Mouse (Mus musculus) liver, embryonic 11.5 days (tissue): ENCODE results near the gene Rhox7b. TPM values are rescaled to one million over a fixed set of nuclear protein-coding genes. Genes with fewer than 3 reads are reported as not detected.
"Not testable (repeated sequence)": the region's sequence is repeated elsewhere in the genome, so short reads cannot be mapped to it uniquely, and the experiment has no call there.

ENCODE experiments used
- ATAC-seq: fragments of 200-750 bp; cut with Nextera tagmentation; replicated peaks from 2 replicates; pipeline ENCODE4 v1.8.0; 2017; ENCODE audit warnings: moderate number of reproducible peaks, mild to moderate bottlenecking, moderate TSS enrichment, moderate library complexity; ENCODE audit not compliant: low FRiP score
- DNase-seq: peaks from one replicate; pipeline ENCODE4 v3.0.0-alpha.2; 2017; ENCODE audit warnings: low spot score
- H3K27ac ChIP-seq: fragments of 300-500 bp; sonication (generic); 2 replicates; pipeline ENCODE4 v1.5.1; 2014; ENCODE audit warnings: mild to moderate bottlenecking, low read depth, low read length, control low read depth
- H3K27me3 ChIP-seq: fragments of 300-500 bp; sonication (generic); replicated peaks from 2 replicates; pipeline ENCODE4 v1.6.1; 2014; ENCODE audit warnings: low read length, mixed read lengths; ENCODE audit not compliant: control insufficient read depth, insufficient read depth
- H3K36me3 ChIP-seq: fragments of 300-500 bp; sonication (generic); 2 replicates; pipeline ENCODE4 v1.6.1; 2014; ENCODE audit warnings: mild to moderate bottlenecking, low read length, moderate library complexity, mixed read lengths; ENCODE audit not compliant: control insufficient read depth, insufficient read depth
- H3K4me1 ChIP-seq: fragments of 300-500 bp; sonication (generic); replicated peaks from 2 replicates; pipeline ENCODE4 v1.6.1; 2014; ENCODE audit warnings: low read length, mixed read lengths; ENCODE audit not compliant: control insufficient read depth, insufficient read depth
- H3K4me2 ChIP-seq: fragments of 300-500 bp; sonication (generic); 2 replicates; pipeline ENCODE4 v1.6.1; 2014; ENCODE audit warnings: mild to moderate bottlenecking, control low read depth, moderate library complexity
- H3K4me3 ChIP-seq: fragments of 300-500 bp; sonication (generic); 2 replicates; pipeline ENCODE4 v1.5.1; 2014; ENCODE audit warnings: low read depth, low read length, control low read depth
- H3K9ac ChIP-seq: fragments of 300-500 bp; sonication (generic); 2 replicates; pipeline ENCODE4 v1.6.1; 2014; ENCODE audit warnings: low read depth, low read length, control low read depth
- H3K9me3 ChIP-seq: fragments of 300-500 bp; sonication (generic); 2 replicates; pipeline ENCODE4 v1.6.1; 2016; ENCODE audit warnings: low read length, inconsistent platforms, mixed read lengths; ENCODE audit not compliant: control insufficient read depth
- WGBS: fragments of 180-500 bp; shearing (Covaris S2); extraction: QIAGEN DNeasy Blood & Tissue Kit; methylation state at CpG from one replicate; pipeline ENCODE4 v1.1.7; 2014; 5-methylcytosine and 5-hydroxymethylcytosine counted together
- polyA plus RNA-seq: library from polyadenylated mRNA; unstranded; fragments of >200 nt; fragmentation: Nextera tagmentation; extraction: Ambion mirVana; gene quantifications from 2 replicates; pipeline ENCODE4 v1.2.1, GENCODE M21; 2014

The Rhox7b gene
- polyA plus RNA-seq, result not detected in 2 replicates

DNA sequence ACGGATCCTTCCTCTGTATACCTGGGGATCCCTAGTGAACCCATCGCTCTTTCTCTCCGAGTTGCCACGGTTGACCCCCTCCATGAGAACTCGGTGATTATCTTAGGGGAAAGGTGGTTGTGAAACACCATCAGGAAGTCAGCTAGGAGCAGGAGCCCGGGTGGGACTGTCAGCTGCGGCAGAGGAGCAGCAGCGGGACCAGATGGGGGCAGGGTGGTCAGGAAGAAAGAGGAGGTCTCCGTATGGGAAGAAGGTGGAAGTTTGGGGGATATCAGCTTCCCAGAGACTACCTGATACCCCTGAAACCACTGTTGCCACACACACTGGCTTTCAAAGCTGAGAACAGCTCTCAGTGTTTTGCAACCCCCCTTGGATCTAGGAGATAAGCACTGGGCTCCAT is at the start of gene Rhox7b:
Gene Rhox7b (minus strand): TSS at position 101 of the 400 bp plus-strand sequence.
- not testable (repeated sequence) for DNase-seq, H3K9me3 ChIP-seq, H3K4me2 ChIP-seq, H3K27me3 ChIP-seq, H3K4me3 ChIP-seq, ATAC-seq, H3K27ac ChIP-seq, H3K4me1 ChIP-seq, H3K36me3 ChIP-seq, H3K9ac ChIP-seq
- 69% methylated on average over 9 of the region's 9 CpGs for WGBS

- 65% methylated on average over 4 of the region's 4 CpGs for WGBS
- no peaks in the 10 kb centered on the region for H3K4me1 ChIP-seq
- no peak overlapping the region for H3K9ac ChIP-seq
- no peaks in the 10 kb centered on the region for H3K36me3 ChIP-seq
- ATAC-seq, result no peak
- no peak overlapping the region for H3K4me2 ChIP-seq
- no peaks in the 10 kb centered on the region for H3K27me3 ChIP-seq
- no peaks in the 10 kb centered on the region for H3K9me3 ChIP-seq
- no peak overlapping the region for H3K27ac ChIP-seq
- DNase-seq, result no peak
- no peak overlapping the region for H3K4me3 ChIP-seq
These were observed 19.3 kb upstream of the Rhox7b start for GRCm38 (mm10) chrX:37916311-37916710.

- no peak overlapping the region for H3K4me2 ChIP-seq
- H3K27ac ChIP-seq, result no peak overlapping the region
- H3K9ac ChIP-seq, result no peak overlapping the region
- no peaks in the 10 kb centered on the region for H3K4me1 ChIP-seq
- H3K27me3 ChIP-seq, result no peaks in the 10 kb centered on the region
- 53% methylated on average over 7 of the region's 7 CpGs for WGBS
- H3K4me3 ChIP-seq, result no peak overlapping the region
- DNase-seq (no peak), ATAC-seq (no peak)
- no peaks in the 10 kb centered on the region for H3K9me3 ChIP-seq
- no peaks in the 10 kb centered on the region for H3K36me3 ChIP-seq
These were observed 11.5 kb upstream of the Rhox7b start for GRCm38 (mm10) chrX:37908581-37908980.

DNA sequence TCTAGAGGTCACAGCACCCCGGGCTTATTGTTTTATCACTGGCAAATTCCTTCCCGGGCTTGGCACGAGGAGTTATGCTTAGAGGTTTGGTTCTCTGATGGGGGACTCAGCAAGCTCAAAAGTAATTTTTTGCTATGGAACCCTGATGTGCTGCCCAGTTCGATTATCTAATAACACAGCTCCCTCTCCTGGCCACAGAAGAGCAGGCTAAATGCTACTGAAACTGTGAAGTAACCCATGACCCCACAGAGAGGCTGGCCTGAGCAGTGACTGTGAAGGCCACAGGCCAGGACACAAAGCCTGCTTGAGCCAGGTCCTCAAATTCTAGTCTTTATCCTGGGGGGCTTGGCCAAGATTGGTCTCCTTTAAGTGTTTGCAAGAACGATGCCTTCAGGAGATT is 6.7 kb upstream of the Rhox7b start:
- no peaks in the 10 kb centered on the region for H3K36me3 ChIP-seq
- H3K9ac ChIP-seq, result no peak overlapping the region
- DNase-seq (no peak), ATAC-seq (no peak)
- WGBS, result 71% methylated on average over 5 of the region's 5 CpGs
- no peaks in the 10 kb centered on the region for H3K9me3 ChIP-seq
- H3K27ac ChIP-seq, result no peak overlapping the region
- H3K4me2 ChIP-seq, result no peak overlapping the region
- H3K4me1 ChIP-seq, result no peaks in the 10 kb centered on the region
- no peak overlapping the region for H3K4me3 ChIP-seq
- no peaks in the 10 kb centered on the region for H3K27me3 ChIP-seq

- H3K27me3 ChIP-seq, ATAC-seq, H3K4me1 ChIP-seq, H3K9ac ChIP-seq, DNase-seq, H3K36me3 ChIP-seq, H3K27ac ChIP-seq, H3K4me2 ChIP-seq, H3K9me3 ChIP-seq, H3K4me3 ChIP-seq: not testable (repeated sequence)
- 86% methylated on average over 9 of the region's 18 CpGs for WGBS
These were observed 4.6 kb upstream of the Rhox7b start, which contains the start of gene Rhox9 for GRCm38 (mm10) chrX:37901670-37902069. Rhox9 (minus strand) TSS chrX:37901770.

DNA sequence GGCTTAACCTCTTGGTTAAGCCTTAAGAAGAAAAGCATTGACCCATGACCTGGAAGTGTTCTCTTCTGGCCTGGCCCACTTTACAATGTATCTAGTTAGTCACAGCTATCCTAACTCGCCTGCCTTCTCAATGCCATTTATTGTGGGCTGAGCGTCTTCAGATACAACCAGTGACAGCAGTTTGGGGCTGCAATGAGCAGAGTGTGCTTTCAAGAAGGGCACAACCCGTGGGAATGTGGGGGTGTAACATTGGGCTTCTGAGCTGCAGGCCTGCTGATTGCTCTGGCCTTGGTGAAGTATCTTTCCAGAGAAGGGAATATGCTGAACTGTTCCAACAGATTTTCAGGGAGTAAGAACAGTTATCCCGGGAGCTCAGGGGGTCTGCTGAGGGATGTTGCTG is 18.2 kb downstream of the Rhox7b start, which contains the start of gene Rhox8:
Gene Rhox8 (minus strand): TSS at position 101 of the 400 bp plus-strand sequence.
- no peaks in the 10 kb centered on the region for H3K36me3 ChIP-seq
- H3K4me2 ChIP-seq, result no peak within 1 kb of the TSS
- H3K27ac ChIP-seq, result no peak within 1 kb of the TSS
- no peak within 1 kb of the TSS for H3K4me3 ChIP-seq
- no peaks in the 10 kb centered on the region for H3K9me3 ChIP-seq
- no peaks in the 10 kb centered on the region for H3K4me1 ChIP-seq
- no peak for DNase-seq
- no peak within 1 kb of the TSS for H3K9ac ChIP-seq
- 73% methylated on average over 4 of the region's 4 CpGs for WGBS
- no peak for ATAC-seq
- H3K27me3 ChIP-seq, result no peaks in the 10 kb centered on the region

DNA sequence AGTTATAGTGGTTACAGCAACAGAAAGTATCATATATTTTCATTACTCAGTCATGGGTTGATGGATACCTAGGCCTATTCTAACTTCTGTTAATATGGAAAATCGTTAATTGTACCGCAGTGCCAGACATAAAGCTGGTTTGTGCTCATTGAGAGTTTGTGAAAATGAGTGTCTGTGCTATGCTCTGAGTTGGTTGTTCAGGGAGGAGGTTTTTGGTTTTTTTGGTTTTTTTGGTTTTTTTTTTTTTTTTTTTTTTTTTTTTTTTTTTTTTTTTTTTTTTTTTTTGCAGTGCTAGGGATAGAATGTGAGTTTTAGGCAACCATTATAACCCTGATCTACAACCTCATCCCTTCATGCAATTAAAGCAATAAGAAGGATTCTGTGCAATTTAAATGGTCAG is 25.4 kb downstream of the Rhox7b start:
- ATAC-seq, result no peak
- Histone ChIP-seq H3K27me3 (no peaks in the 10 kb centered on the region), H3K27ac (no peak overlapping the region), H3K4me3 (no peak overlapping the region), H3K36me3 (no peaks in the 10 kb centered on the region), H3K4me2 (no peak overlapping the region), H3K9ac (no peak overlapping the region), H3K4me1 (no peaks in the 10 kb centered on the region), H3K9me3 (no peaks in the 10 kb centered on the region)
- no peak for DNase-seq
- 96% methylated on average over 2 of the region's 2 CpGs for WGBS

Other genes starting within 250 kb of the Rhox7b start
- gene Rhox4g, start 245.9 kb downstream of the Rhox7b start, polyA plus RNA-seq, result not detected in 2 replicates
- not detected in 2 replicates for gene Rhox3h, start 228.5 kb downstream of the Rhox7b start, polyA plus RNA-seq
- not detected in 2 replicates for gene Rhox2h, start 224.0 kb downstream of the Rhox7b start, polyA plus RNA-seq
- 11.8 and 12.8 TPM in 2 replicates for gene Rhox5, start 92.4 kb downstream of the Rhox7b start, polyA plus RNA-seq
- gene Rhox6, start 70.3 kb downstream of the Rhox7b start, polyA plus RNA-seq, result not detected in 2 replicates
- not detected in 2 replicates for gene Rhox7a, start 65.5 kb downstream of the Rhox7b start, polyA plus RNA-seq
- gene Rhox8, start 18.3 kb downstream of the Rhox7b start, polyA plus RNA-seq, result not detected in 2 replicates
- not detected in 2 replicates for gene Rhox9, start 4.5 kb upstream of the Rhox7b start, polyA plus RNA-seq
- gene Btg1-ps1, start 121.6 kb upstream of the Rhox7b start, polyA plus RNA-seq, result not detected in 2 replicates
- gene Btg1-ps2, start 145.9 kb upstream of the Rhox7b start, polyA plus RNA-seq, result not detected in 2 replicates
- gene Rhox10, start 169.2 kb upstream of the Rhox7b start, polyA plus RNA-seq, result not detected in 2 replicates
- not detected in 2 replicates for gene Rhox11, start 187.9 kb upstream of the Rhox7b start, polyA plus RNA-seq
- not detected in 2 replicates for gene Rhox12, start 213.7 kb upstream of the Rhox7b start, polyA plus RNA-seq
- not detected in 2 replicates for gene Rhox13, start 224.0 kb upstream of the Rhox7b start, polyA plus RNA-seq